Mouse (Mus musculus) C2C12 (cell line): ENCODE data around the gene Casp9. TPM values are rescaled to one million over a fixed set of nuclear protein-coding genes. Genes with fewer than 3 reads are reported as not detected.

Experiments
- H3K27me3 ChIP-seq: one replicate; pipeline ENCODE4 v1.6.1; 2011; ENCODE audit not compliant: control insufficient read depth, insufficient read depth, insufficient read length
- H3K36me3 ChIP-seq: one replicate; pipeline ENCODE4 v1.6.1; 2011; ENCODE audit not compliant: control insufficient read depth, insufficient read depth
- H3K4me3 ChIP-seq: one replicate; pipeline ENCODE4 v1.5.1; 2011; ENCODE audit warnings: mild to moderate bottlenecking, control low read depth; ENCODE audit not compliant: poor library complexity, insufficient read depth, severe bottlenecking
- H3K79me2 ChIP-seq: one replicate; pipeline ENCODE4 v1.6.1; 2011; ENCODE audit not compliant: control insufficient read depth, insufficient read depth
- H3K79me3 ChIP-seq: one replicate; pipeline ENCODE4 v1.6.1; 2011; ENCODE audit warnings: low read depth, control low read depth
- H3ac ChIP-seq: one replicate; pipeline ENCODE3; 2011; ENCODE audit warnings: low read depth; ENCODE audit not compliant: control insufficient read depth, insufficient read length
- CEBPB ChIP-seq: IDR thresholded peaks from one replicate; pipeline ENCODE4 v1.6.1; 2011; ENCODE audit warnings: low read depth, mild to moderate bottlenecking, control low read depth, moderate library complexity
- CTCF ChIP-seq: IDR thresholded peaks from one replicate; pipeline ENCODE4 v1.5.1; 2011; ENCODE audit not compliant: control insufficient read depth, insufficient read depth, insufficient read length
- FOSL1 ChIP-seq: IDR thresholded peaks from one replicate; pipeline ENCODE4 v1.8.0; 2011; ENCODE audit warnings: mild to moderate bottlenecking, low read length; ENCODE audit not compliant: poor library complexity, insufficient read depth, severe bottlenecking
- MAX ChIP-seq: IDR thresholded peaks from one replicate; pipeline ENCODE4 v1.6.1; 2011; ENCODE audit warnings: mild to moderate bottlenecking, control low read depth
- MYOD1 ChIP-seq: IDR thresholded peaks from one replicate; pipeline ENCODE4 v1.6.1; 2011; ENCODE audit warnings: low read depth; ENCODE audit not compliant: control insufficient read depth, insufficient read length
- MYOG ChIP-seq: IDR thresholded peaks from one replicate; pipeline ENCODE4 v1.6.1; 2011; ENCODE audit not compliant: control insufficient read depth, insufficient read length; ENCODE audit errors: extremely low read depth
- USF1 ChIP-seq: IDR thresholded peaks from one replicate; pipeline ENCODE4 v1.6.1; 2011; ENCODE audit warnings: low read depth, mild to moderate bottlenecking, control low read depth, moderate library complexity
- polyA plus RNA-seq: library from polyadenylated mRNA; unstranded; fragments of >200 nt; fragmentation: generic; extraction: Trizol; gene quantifications from one replicate; pipeline ENCODE4 v1.2.1, GENCODE M21; 2012; ENCODE audit warnings: missing spikeins

Gene Casp9
- polyA plus RNA-seq, 1 experiment = 17.0 TPM

- Histone ChIP-seq H3K36me3 (peaks cover 11% of the 10 kb centered on the region), H3ac (no peak overlapping the region), H3K27me3 (no peaks in the 10 kb centered on the region), H3K79me3 (no peaks in the 10 kb centered on the region), H3K79me2 (peaks cover 9% of the 10 kb centered on the region), H3K4me3 (no peak overlapping the region)
- TF ChIP-seq CTCF (no peak), MAX (no peak), MYOD1 (no peak), MYOG (no peak), FOSL1 (no peak), CEBPB (no peak), USF1 (no peak)
Observed at GRCm38 (mm10) chr4:141787046-141787445, 6.4 kb upstream of the Casp9 start.

- TF ChIP-seq MYOG = no peak
- TF ChIP-seq CEBPB = no peak
- no peak for TF ChIP-seq CTCF
- no peak for TF ChIP-seq FOSL1
- TF ChIP-seq MYOD1 = no peak
- TF ChIP-seq USF1 = no peak
- no peak for TF ChIP-seq MAX
- H3ac ChIP-seq = no peak overlapping the region
- no peak overlapping the region for H3K4me3 ChIP-seq
- no peaks in the 10 kb centered on the region for H3K79me3 ChIP-seq
- H3K79me2 ChIP-seq = peaks cover 9% of the 10 kb centered on the region
- H3K27me3 ChIP-seq = no peaks in the 10 kb centered on the region
- peaks cover 10% of the 10 kb centered on the region for H3K36me3 ChIP-seq
Observed at GRCm38 (mm10) chr4:141787462-141787861, 6.0 kb upstream of the Casp9 start.

- Histone ChIP-seq H3K79me2 (peaks cover 11% of the 10 kb centered on the region), H3ac (peak overlapping the region; percentile 80), H3K79me3 (no peaks in the 10 kb centered on the region), H3K36me3 (no peaks in the 10 kb centered on the region), H3K4me3 (peak overlapping the region; percentile 78), H3K27me3 (no peaks in the 10 kb centered on the region)
- TF ChIP-seq MYOG = no peak
- TF ChIP-seq USF1 = no peak
- no peak for TF ChIP-seq CTCF
- TF ChIP-seq MYOD1 = no peak
- no peak for TF ChIP-seq FOSL1
- TF ChIP-seq CEBPB = no peak
- no peak for TF ChIP-seq MAX
Observed at GRCm38 (mm10) chr4:141789564-141790218, 3.7 kb upstream of the Casp9 start.

GRCm38 (mm10) chr4:141790524-141790990 lies 2.9 kb upstream of the Casp9 start, which contains the start of gene Dnajc16:
Gene Dnajc16 (minus strand): TSS chr4:141790931.
- Histone ChIP-seq H3ac (peak within 1 kb of the TSS; percentile 80), H3K79me3 (peaks cover 2% of the 10 kb centered on the region), H3K4me3 (peak within 1 kb of the TSS; percentile 78), H3K27me3 (no peaks in the 10 kb centered on the region), H3K79me2 (peaks cover 19% of the 10 kb centered on the region), H3K36me3 (peaks cover 4% of the 10 kb centered on the region)
- TF ChIP-seq MAX (peak; percentile 97), MYOD1 (no peak), USF1 (peak; percentile 98), CTCF (no peak)

GRCm38 (mm10) chr4:141791486-141791885 lies 1.9 kb upstream of the Casp9 start:
- Histone ChIP-seq H3K79me2 (peaks cover 20% of the 10 kb centered on the region), H3ac (no peak overlapping the region), H3K27me3 (no peaks in the 10 kb centered on the region), H3K4me3 (no peak overlapping the region), H3K36me3 (peaks cover 4% of the 10 kb centered on the region), H3K79me3 (peaks cover 2% of the 10 kb centered on the region)
- TF ChIP-seq MYOG (no peak), FOSL1 (no peak), CTCF (no peak), CEBPB (no peak), MAX (no peak), MYOD1 (no peak), USF1 (no peak)

- H3K36me3 ChIP-seq = peaks cover 4% of the 10 kb centered on the region
- no peak overlapping the region for H3ac ChIP-seq
- H3K27me3 ChIP-seq = no peaks in the 10 kb centered on the region
- no peak for TF ChIP-seq MYOD1
- no peak for TF ChIP-seq FOSL1
- TF ChIP-seq MAX = no peak
- TF ChIP-seq USF1 = no peak
- no peak for TF ChIP-seq CTCF
- TF ChIP-seq MYOG = no peak
- TF ChIP-seq CEBPB = no peak
- H3K4me3 ChIP-seq = no peak overlapping the region
- H3K79me2 ChIP-seq = peaks cover 20% of the 10 kb centered on the region
- peaks cover 2% of the 10 kb centered on the region for H3K79me3 ChIP-seq
Observed at GRCm38 (mm10) chr4:141791951-141792350, 1.5 kb upstream of the Casp9 start.
